Mouse (Mus musculus) forebrain, embryonic 15.5 days (tissue): Measurements from ENCODE around the gene Gm17545. TPM values are rescaled to one million over a fixed set of nuclear protein-coding genes. Genes with fewer than 3 reads are reported as not detected.

Source experiments
- ATAC-seq: fragments of 200-750 bp; cut with Nextera tagmentation; replicated peaks from 2 replicates; pipeline ENCODE4 v1.8.0; 2017; ENCODE audit warnings: mild to moderate bottlenecking, moderate TSS enrichment, moderate library complexity
- H3K27ac ChIP-seq: fragments of 300-500 bp; sonication (generic); replicated peaks from 2 replicates; pipeline ENCODE4 v1.5.1; 2015; ENCODE audit warnings: mild to moderate bottlenecking, inconsistent platforms
- H3K27me3 ChIP-seq: fragments of 300-500 bp; sonication (generic); 2 replicates; pipeline ENCODE4 v1.6.1; 2015; ENCODE audit warnings: inconsistent platforms
- H3K36me3 ChIP-seq: fragments of 300-500 bp; sonication (generic); 2 replicates; pipeline ENCODE4 v1.6.1; 2015; ENCODE audit warnings: mild to moderate bottlenecking, inconsistent platforms
- H3K4me1 ChIP-seq: fragments of 300-500 bp; sonication (generic); 2 replicates; pipeline ENCODE4 v1.6.1; 2015; ENCODE audit warnings: inconsistent platforms
- H3K4me2 ChIP-seq: fragments of 300-500 bp; sonication (generic); replicated peaks from 2 replicates; pipeline ENCODE4 v1.6.1; 2015; ENCODE audit warnings: mild to moderate bottlenecking, inconsistent platforms
- H3K4me3 ChIP-seq: fragments of 300-500 bp; sonication (generic); 2 replicates; pipeline ENCODE4 v1.5.1; 2015; ENCODE audit warnings: mild to moderate bottlenecking, inconsistent platforms
- H3K9ac ChIP-seq: fragments of 300-500 bp; sonication (generic); replicated peaks from 2 replicates; pipeline ENCODE4 v1.6.1; 2015; ENCODE audit warnings: mild to moderate bottlenecking, inconsistent platforms
- H3K9me3 ChIP-seq: fragments of 300-500 bp; sonication (generic); 2 replicates; pipeline ENCODE4 v1.6.1; 2016; ENCODE audit warnings: inconsistent platforms
- WGBS: fragments of 180-500 bp; shearing (Covaris S2); methylation state at CpG from one replicate; pipeline ENCODE4 v1.1.7; 2015; ENCODE audit warnings: mixed read lengths; 5-methylcytosine and 5-hydroxymethylcytosine counted together
- polyA plus RNA-seq: library from polyadenylated mRNA; unstranded; fragments of >200 nt; fragmentation: Nextera tagmentation; extraction: Ambion mirVana; gene quantifications from 2 replicates; pipeline ENCODE4 v1.2.1, GENCODE M21; 2015

The Gm17545 gene
- polyA plus RNA-seq, 1 experiment from 2014 or later, result not detected

- peak within 1 kb of the TSS; percentile 71 for H3K4me3 ChIP-seq
- H3K27me3 ChIP-seq, result no peaks in the 10 kb centered on the region
- peak; percentile 100 for ATAC-seq
- peaks cover 19% of the 10 kb centered on the region for H3K4me1 ChIP-seq
- H3K36me3 ChIP-seq, result no peaks in the 10 kb centered on the region
- H3K9me3 ChIP-seq, result no peaks in the 10 kb centered on the region
- peak within 1 kb of the TSS; percentile 78 for H3K27ac ChIP-seq
- WGBS, result under 1% methylated on average over 25 of the region's 25 CpGs
- H3K9ac ChIP-seq, result peak within 1 kb of the TSS; percentile 68
- H3K4me2 ChIP-seq, result peak within 1 kb of the TSS; percentile 88
Measured at GRCm38 (mm10) chr9:22475424-22475868, 21.4 kb downstream of the Gm17545 start, which contains the start of gene Bbs9. Gene Bbs9, plus strand, starts transcription at chr9:22475715.

- no peaks in the 10 kb centered on the region for H3K27me3 ChIP-seq
- ATAC-seq, result no peak
- peak overlapping the region; percentile 68 for H3K9ac ChIP-seq
- no peaks in the 10 kb centered on the region for H3K9me3 ChIP-seq
- peaks cover 19% of the 10 kb centered on the region for H3K4me1 ChIP-seq
- WGBS, result 4% methylated on average over 10 of the region's 10 CpGs
- H3K36me3 ChIP-seq, result no peaks in the 10 kb centered on the region
- H3K4me2 ChIP-seq, result peak overlapping the region; percentile 88
- H3K27ac ChIP-seq, result peak overlapping the region; percentile 78; the same call in 1 of the 2 replicates
- H3K4me3 ChIP-seq, result peak overlapping the region; percentile 71
Measured at GRCm38 (mm10) chr9:22476265-22476664, 22.2 kb downstream of the Gm17545 start.

GRCm38 (mm10) chr9:22478946-22479345, 24.9 kb downstream of the Gm17545 start:
- H3K4me2 ChIP-seq, result no peak overlapping the region
- no peaks in the 10 kb centered on the region for H3K9me3 ChIP-seq
- H3K27me3 ChIP-seq, result no peaks in the 10 kb centered on the region
- no peak overlapping the region for H3K4me3 ChIP-seq
- peaks cover 19% of the 10 kb centered on the region for H3K4me1 ChIP-seq
- no peaks in the 10 kb centered on the region for H3K36me3 ChIP-seq
- no peak overlapping the region for H3K27ac ChIP-seq
- no peak overlapping the region for H3K9ac ChIP-seq
- ATAC-seq, result no peak
- 93% methylated on average over 8 of the region's 8 CpGs for WGBS

- 92% methylated on average over 8 of the region's 8 CpGs for WGBS
- no peak overlapping the region for H3K4me3 ChIP-seq
- no peaks in the 10 kb centered on the region for H3K36me3 ChIP-seq
- no peaks in the 10 kb centered on the region for H3K27me3 ChIP-seq
- H3K9me3 ChIP-seq, result no peaks in the 10 kb centered on the region
- no peaks in the 10 kb centered on the region for H3K4me1 ChIP-seq
- no peak for ATAC-seq
- H3K4me2 ChIP-seq, result no peak overlapping the region
- no peak overlapping the region for H3K27ac ChIP-seq
- no peak overlapping the region for H3K9ac ChIP-seq
Measured at GRCm38 (mm10) chr9:22483866-22484561, 29.9 kb downstream of the Gm17545 start.

- WGBS, result 95% methylated on average over 12 of the region's 12 CpGs
- H3K27ac ChIP-seq, result no peak overlapping the region
- H3K4me2 ChIP-seq, result no peak overlapping the region
- no peaks in the 10 kb centered on the region for H3K4me1 ChIP-seq
- H3K9ac ChIP-seq, result no peak overlapping the region
- no peak for ATAC-seq
- H3K9me3 ChIP-seq, result no peaks in the 10 kb centered on the region
- H3K4me3 ChIP-seq, result no peak overlapping the region
- H3K36me3 ChIP-seq, result no peaks in the 10 kb centered on the region
- no peaks in the 10 kb centered on the region for H3K27me3 ChIP-seq
Measured at GRCm38 (mm10) chr9:22484562-22485308, 30.6 kb downstream of the Gm17545 start.

- Histone ChIP-seq H3K9me3 (no peaks in the 10 kb centered on the region), H3K4me3 (no peak overlapping the region), H3K36me3 (no peaks in the 10 kb centered on the region), H3K4me1 (no peaks in the 10 kb centered on the region), H3K4me2 (no peak overlapping the region), H3K27me3 (no peaks in the 10 kb centered on the region), H3K27ac (no peak overlapping the region), H3K9ac (no peak overlapping the region)
- WGBS, result 96% methylated on average over 7 of the region's 7 CpGs
- no peak for ATAC-seq
Measured at GRCm38 (mm10) chr9:22486211-22486610, 32.1 kb downstream of the Gm17545 start.

GRCm38 (mm10) chr9:22488963-22489362, 34.9 kb downstream of the Gm17545 start:
- Histone ChIP-seq H3K9ac (no peak overlapping the region), H3K27me3 (no peaks in the 10 kb centered on the region), H3K9me3 (no peaks in the 10 kb centered on the region), H3K4me2 (no peak overlapping the region), H3K4me3 (no peak overlapping the region), H3K36me3 (no peaks in the 10 kb centered on the region), H3K4me1 (no peaks in the 10 kb centered on the region), H3K27ac (no peak overlapping the region)
- WGBS, result 50% methylated on average over 9 of the region's 9 CpGs
- no peak for ATAC-seq

- no peak overlapping the region for H3K9ac ChIP-seq
- no peak for ATAC-seq
- no peak overlapping the region for H3K27ac ChIP-seq
- H3K4me2 ChIP-seq, result no peak overlapping the region
- H3K4me3 ChIP-seq, result no peak overlapping the region
- WGBS, result 85% methylated on average over 9 of the region's 9 CpGs
- H3K9me3 ChIP-seq, result no peaks in the 10 kb centered on the region
- H3K36me3 ChIP-seq, result no peaks in the 10 kb centered on the region
- no peaks in the 10 kb centered on the region for H3K27me3 ChIP-seq
- H3K4me1 ChIP-seq, result no peaks in the 10 kb centered on the region
Measured at GRCm38 (mm10) chr9:22494203-22494807, 40.2 kb downstream of the Gm17545 start.

- Histone ChIP-seq H3K4me2 (no peak overlapping the region), H3K36me3 (no peaks in the 10 kb centered on the region; the same call in 1 of the 2 replicates), H3K4me1 (no peaks in the 10 kb centered on the region), H3K27me3 (no peaks in the 10 kb centered on the region), H3K9me3 (no peaks in the 10 kb centered on the region), H3K9ac (no peak overlapping the region), H3K4me3 (no peak overlapping the region), H3K27ac (no peak overlapping the region)
- ATAC-seq, result no peak
- 81% methylated on average over 2 of the region's 2 CpGs for WGBS
Measured at GRCm38 (mm10) chr9:22495133-22495532, 41.0 kb downstream of the Gm17545 start.

GRCm38 (mm10) chr9:22497021-22497767, 43.1 kb downstream of the Gm17545 start:
- Histone ChIP-seq H3K4me2 (no peak overlapping the region), H3K4me1 (no peaks in the 10 kb centered on the region), H3K9me3 (no peaks in the 10 kb centered on the region), H3K9ac (no peak overlapping the region), H3K36me3 (no peaks in the 10 kb centered on the region; the same call in 1 of the 2 replicates), H3K4me3 (no peak overlapping the region), H3K27me3 (no peaks in the 10 kb centered on the region), H3K27ac (no peak overlapping the region)
- ATAC-seq, result no peak
- WGBS, result 85% methylated on average over 6 of the region's 6 CpGs

GRCm38 (mm10) chr9:22502972-22503371, 48.9 kb downstream of the Gm17545 start:
- WGBS, result 18% methylated on average over 2 of the region's 2 CpGs
- peaks cover 10% of the 10 kb centered on the region for H3K4me1 ChIP-seq
- H3K9ac ChIP-seq, result no peak overlapping the region
- no peaks in the 10 kb centered on the region for H3K27me3 ChIP-seq
- no peak overlapping the region for H3K27ac ChIP-seq
- H3K9me3 ChIP-seq, result no peaks in the 10 kb centered on the region
- 0 out of 2 replicates have a peak, but pooled peaks have one; percentile 43 for ATAC-seq
- no peak overlapping the region for H3K4me3 ChIP-seq
- no peak overlapping the region for H3K4me2 ChIP-seq
- H3K36me3 ChIP-seq, result no peaks in the 10 kb centered on the region; the same call in 1 of the 2 replicates
